Mouse (Mus musculus): ENCODE measurements around the gene Gm10031.

Gm10031 gene

GRCm38 (mm10) chr1:156539787-156540560 is 16.2 kb downstream of the Gm10031 start:
- no peak for DNase-seq (ENCODE audit: low read depth, low spot score)

- no peak for DNase-seq (ENCODE audit: low read depth, low spot score)
Measured at GRCm38 (mm10) chr1:156543999-156544398, 20.2 kb downstream of the Gm10031 start.

GRCm38 (mm10) chr1:156558024-156558930 is 34.5 kb downstream of the Gm10031 start, which contains the start of gene Abl2:
Abl2 (plus strand) TSS chr1:156558786.
- DNase-seq (ENCODE audit: low read depth, low spot score): peak; percentile 62

- no peak for DNase-seq (ENCODE audit: low read depth, low spot score)
Measured at GRCm38 (mm10) chr1:156558950-156559640, 35.3 kb downstream of the Gm10031 start.

GRCm38 (mm10) chr1:156559641-156560020 is 35.8 kb downstream of the Gm10031 start:
- DNase-seq (ENCODE audit: low read depth, low spot score): no peak

GRCm38 (mm10) chr1:156560500-156560899 is 36.7 kb downstream of the Gm10031 start:
- DNase-seq (ENCODE audit: low read depth, low spot score): no peak

GRCm38 (mm10) chr1:156565328-156565727 is 41.5 kb downstream of the Gm10031 start:
- DNase-seq (ENCODE audit: low read depth, low spot score): no peak

- peak; percentile 39 for DNase-seq (ENCODE audit: low read depth, low spot score)
Measured at GRCm38 (mm10) chr1:156566132-156566531, 42.3 kb downstream of the Gm10031 start.

GRCm38 (mm10) chr1:156569615-156570014 is 45.8 kb downstream of the Gm10031 start:
- DNase-seq (ENCODE audit: low read depth, low spot score): no peak

GRCm38 (mm10) chr1:156572952-156573351 is 49.1 kb downstream of the Gm10031 start:
- DNase-seq (ENCODE audit: low read depth, low spot score): no peak

Measured in WW6 (cell line).